Mouse (Mus musculus): ENCODE measurements around the gene Olfr1315-ps1.

Olfr1315-ps1 gene

DNA sequence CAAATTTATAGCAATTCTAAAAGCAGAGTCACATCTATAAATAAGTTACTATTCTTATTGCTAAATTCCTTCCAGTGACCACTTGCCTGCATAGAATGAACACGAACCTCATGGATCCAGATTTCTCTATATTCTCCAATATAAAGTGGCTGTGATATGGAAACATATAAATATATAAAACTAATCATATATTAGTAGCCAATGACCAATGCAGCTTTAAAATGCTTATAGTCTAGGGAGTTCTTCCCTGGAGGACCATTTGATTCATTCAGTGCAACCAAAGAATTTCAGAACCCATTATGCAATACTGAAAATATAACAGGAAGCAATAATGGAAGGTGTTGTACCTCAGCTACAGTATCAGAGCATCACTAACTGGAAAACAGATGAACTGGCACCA is at the start of gene Olfr1315-ps1:
Olfr1315-ps1 (minus strand) TSS at position 101 of the 400 bp plus-strand sequence.
- no peak for DNase-seq

DNA sequence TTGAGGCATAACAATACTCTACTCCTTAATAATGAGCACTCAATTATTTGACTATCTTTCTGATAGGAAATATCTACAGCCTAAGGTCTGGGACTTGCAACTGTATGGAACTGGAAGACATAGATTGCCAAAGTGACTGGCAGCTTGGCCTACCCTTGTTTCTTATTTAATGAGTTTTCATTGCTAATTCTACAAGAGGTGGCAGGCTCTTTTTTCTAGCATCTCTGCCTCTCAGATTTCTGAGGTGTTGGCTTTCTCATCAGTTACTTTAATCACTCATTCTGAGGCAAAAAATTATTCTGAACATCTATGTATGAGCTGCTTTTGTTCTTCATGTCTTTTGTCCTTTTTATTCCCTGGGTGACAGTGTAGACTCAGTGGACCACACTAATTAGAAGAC is 38.7 kb upstream of the Olfr1315-ps1 start, which contains the start of gene Olfr1318:
Olfr1318 (plus strand) TSS at position 301 of the 400 bp plus-strand sequence.
- DNase-seq: no peak

GRCm38 (mm10) chr2:112140029-112140428 is 24.8 kb upstream of the Olfr1315-ps1 start, which contains the start of gene Olfr1317:
TSS of gene Olfr1317 (plus strand) at chr2:112140329.
- no peak for DNase-seq

GRCm38 (mm10) chr2:112134877-112135276 is 19.6 kb upstream of the Olfr1315-ps1 start, which contains the start of gene Olfr1316:
TSS of gene Olfr1316 (minus strand) at chr2:112134977.
- DNase-seq: no peak

DNA sequence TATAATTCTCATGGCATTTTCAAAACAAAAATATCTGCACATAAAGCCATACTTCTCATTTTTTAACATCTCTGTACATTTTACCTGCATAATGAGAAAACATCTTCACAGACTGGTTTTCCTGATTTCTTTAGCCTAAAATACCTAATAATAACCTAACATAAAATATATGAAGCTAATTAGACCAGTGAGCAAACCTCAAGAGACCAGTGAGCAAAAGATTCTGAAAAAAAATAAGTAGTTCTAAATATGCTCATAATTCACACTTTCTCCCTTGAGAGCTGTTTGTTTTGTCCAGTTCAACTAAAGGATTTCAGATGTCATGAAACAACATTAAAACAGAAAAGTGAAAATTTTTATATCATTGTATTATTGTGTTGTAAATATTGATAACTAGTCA is 18.6 kb downstream of the Olfr1315-ps1 start, which contains the start of gene Olfr1314:
Olfr1314 (minus strand) TSS at position 101 of the 400 bp plus-strand sequence.
- DNase-seq: no peak

DNA sequence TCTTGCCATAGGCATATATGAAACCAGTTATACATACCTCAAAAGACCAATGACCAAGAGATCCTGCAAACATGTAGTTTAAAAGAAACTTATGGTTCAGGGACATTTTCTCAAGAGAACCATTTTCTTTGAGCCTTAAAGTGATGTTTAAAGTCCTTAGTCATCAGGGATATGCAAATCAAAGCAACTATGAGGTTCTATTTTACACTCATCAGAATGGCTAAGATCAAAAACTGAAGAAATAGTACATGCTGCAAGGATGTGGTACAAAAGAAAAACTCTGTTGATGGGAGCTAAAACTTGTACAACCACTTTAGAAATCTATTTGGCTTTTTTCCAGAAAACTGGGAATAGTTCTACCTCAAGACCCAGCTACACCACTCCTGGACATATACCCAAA is 37.5 kb downstream of the Olfr1315-ps1 start, which contains the start of gene Olfr1313:
Olfr1313 (minus strand) TSS at position 101 of the 400 bp plus-strand sequence.
- no peak for DNase-seq
